Mouse (Mus musculus): Measurements from ENCODE around the gene Rbmx2. TPM values are rescaled to one million over a fixed set of nuclear protein-coding genes. Genes with fewer than 3 reads are reported as not detected.

Gene Rbmx2
- polyA plus RNA-seq, 1 experiment from 2014 or later: 27.9 TPM

Other genes starting within 250 kb of the Rbmx2 start
- 4.1 and 4.9 TPM in 2 replicates for gene Elf4, start 231.9 kb upstream of the Rbmx2 start, polyA plus RNA-seq (2015; fragmentation: Nextera tagmentation; extraction: Ambion mirVana)
- 73.7 and 75.3 TPM in 2 replicates for gene Aifm1, start 181.4 kb upstream of the Rbmx2 start, polyA plus RNA-seq (2015; fragmentation: Nextera tagmentation; extraction: Ambion mirVana)
- 5.9 and 6.9 TPM in 2 replicates for gene Rab33a, start 175.7 kb upstream of the Rbmx2 start, polyA plus RNA-seq (2015; fragmentation: Nextera tagmentation; extraction: Ambion mirVana)
- gene Zfp280c, start 100.5 kb upstream of the Rbmx2 start, polyA plus RNA-seq (2015; fragmentation: Nextera tagmentation; extraction: Ambion mirVana): 14.8 and 15.6 TPM in 2 replicates
- 16.9 and 17.3 TPM in 2 replicates for gene Slc25a14, start 71.6 kb upstream of the Rbmx2 start, polyA plus RNA-seq (2015; fragmentation: Nextera tagmentation; extraction: Ambion mirVana)
- gene Gpr119, start 20.5 kb upstream of the Rbmx2 start, polyA plus RNA-seq (2015; fragmentation: Nextera tagmentation; extraction: Ambion mirVana): not detected in 2 replicates
- gene Gm595, start 182.7 kb downstream of the Rbmx2 start, polyA plus RNA-seq (2015; fragmentation: Nextera tagmentation; extraction: Ambion mirVana): not detected in 2 replicates